Mouse (Mus musculus): ENCODE results near the gene Ebp. TPM values are rescaled to one million over a fixed set of nuclear protein-coding genes. Genes with fewer than 3 reads are reported as not detected.

The Ebp gene
- polyA plus RNA-seq, 1 experiment, result 116 TPM

GRCm38 (mm10) chrX:8179646-8180045 is 13.7 kb downstream of the Ebp start:
- TF ChIP-seq E2F4 (IDR thresholded peaks at IDR 0.05; ENCODE audit: insufficient read depth) (no peak), USF1 (IDR thresholded peaks at IDR 0.05; ENCODE audit: low read depth) (no peak), MAX (IDR thresholded peaks at IDR 0.05; ENCODE audit: low read depth) (no peak), REST (IDR thresholded peaks at IDR 0.05; ENCODE audit: insufficient read depth, insufficient read length) (no peak), POLR2A (IDR thresholded peaks at IDR 0.05; ENCODE audit: insufficient read length, low read depth) (no peak), POLR2AphosphoS2 (IDR thresholded peaks at IDR 0.05; ENCODE audit: insufficient read length, low read depth) (no peak), TCF3 (IDR thresholded peaks at IDR 0.05; ENCODE audit: insufficient read length, low read depth) (no peak), CEBPB (IDR thresholded peaks at IDR 0.05; ENCODE audit: insufficient read depth, poor library complexity, severe bottlenecking) (no peak)
- Histone ChIP-seq H3K79me2 (ENCODE audit: control insufficient read depth, insufficient read depth) (peaks cover 6% of the 10 kb centered on the region), H3ac (ENCODE audit: control insufficient read depth, insufficient read length) (no peak overlapping the region), H3K4me3 (no peak overlapping the region), H3K36me3 (ENCODE audit: control insufficient read depth, insufficient read depth) (no peaks in the 10 kb centered on the region), H3K27me3 (ENCODE audit: control insufficient read depth, insufficient read depth, insufficient read length) (no peaks in the 10 kb centered on the region), H3K4me2 (ENCODE audit: low read depth) (no peak overlapping the region)

- TF ChIP-seq E2F4 (IDR thresholded peaks at IDR 0.05; ENCODE audit: insufficient read depth) (no peak), SRF (IDR thresholded peaks at IDR 0.05; ENCODE audit: control insufficient read depth, insufficient read length, low read depth) (no peak), MAX (IDR thresholded peaks at IDR 0.05; ENCODE audit: low read depth) (no peak), MYOD1 (IDR thresholded peaks at IDR 0.05; ENCODE audit: control insufficient read depth in 1 of 3, insufficient read length in 2 of 3, low read depth in 2 of 3) (no peak), MYOG (IDR thresholded peaks at IDR 0.05; ENCODE audit: control insufficient read depth in 1 of 3, insufficient read depth in 1 of 3, insufficient read length in 2 of 3, low read depth in 2 of 3) (no peak), TCF3 (IDR thresholded peaks at IDR 0.05; ENCODE audit: insufficient read length, low read depth) (no peak), POLR2A (IDR thresholded peaks at IDR 0.05; ENCODE audit: insufficient read length, low read depth) (no peak)
- Histone ChIP-seq H3K79me2 (ENCODE audit: control insufficient read depth, insufficient read depth) (peaks cover 6% of the 10 kb centered on the region), H3K36me3 (ENCODE audit: control insufficient read depth, insufficient read depth) (no peaks in the 10 kb centered on the region), H3K4me3 (no peak overlapping the region), H3K27me3 (ENCODE audit: control insufficient read depth, insufficient read depth, insufficient read length) (no peaks in the 10 kb centered on the region), H3ac (ENCODE audit: control insufficient read depth, insufficient read length) (no peak overlapping the region), H3K4me2 (ENCODE audit: low read depth) (no peak overlapping the region)
Measured at GRCm38 (mm10) chrX:8178871-8179270, 14.4 kb downstream of the Ebp start.

- H3K27me3 ChIP-seq (ENCODE audit: control insufficient read depth, insufficient read depth, insufficient read length), result no peaks in the 10 kb centered on the region
- H3K4me3 ChIP-seq, result peak within 1 kb of the TSS; percentile 48
- H3K36me3 ChIP-seq (ENCODE audit: control insufficient read depth, insufficient read depth), result no peaks in the 10 kb centered on the region
- H3ac ChIP-seq (ENCODE audit: control insufficient read depth, insufficient read length), result peak within 1 kb of the TSS; percentile 27
- H3K79me2 ChIP-seq (ENCODE audit: control insufficient read depth, insufficient read depth), result peaks cover 6% of the 10 kb centered on the region
- peak in 1 of 3 experiments; percentile 20 for TF ChIP-seq MYOD1 (IDR thresholded peaks at IDR 0.05; ENCODE audit: control insufficient read depth in 1 of 3, insufficient read length in 2 of 3, low read depth in 2 of 3)
- no peak for TF ChIP-seq TCF3 (IDR thresholded peaks at IDR 0.05; ENCODE audit: insufficient read length, low read depth)
- TF ChIP-seq USF1 (IDR thresholded peaks at IDR 0.05; ENCODE audit: low read depth), result peak; percentile 49
- no peak for TF ChIP-seq SRF (IDR thresholded peaks at IDR 0.05; ENCODE audit: control insufficient read depth, insufficient read length, low read depth)
- TF ChIP-seq MYOG (IDR thresholded peaks at IDR 0.05; ENCODE audit: control insufficient read depth in 1 of 3, insufficient read depth in 1 of 3, insufficient read length in 2 of 3, low read depth in 2 of 3), result no peak
- no peak for TF ChIP-seq E2F4 (IDR thresholded peaks at IDR 0.05; ENCODE audit: insufficient read depth)
- TF ChIP-seq POLR2A (IDR thresholded peaks at IDR 0.05; ENCODE audit: insufficient read length, low read depth), result peak; percentile 56
- peak; percentile 81 for TF ChIP-seq MAX (IDR thresholded peaks at IDR 0.05; ENCODE audit: low read depth)
- no peak for TF ChIP-seq POLR2AphosphoS2 (IDR thresholded peaks at IDR 0.05; ENCODE audit: insufficient read length, low read depth)
- no peak for TF ChIP-seq TCF12 (IDR thresholded peaks at IDR 0.05; ENCODE audit: insufficient read depth, poor library complexity, severe bottlenecking)
- no peak for TF ChIP-seq REST (IDR thresholded peaks at IDR 0.05; ENCODE audit: insufficient read depth, insufficient read length)
- TF ChIP-seq CEBPB (IDR thresholded peaks at IDR 0.05; ENCODE audit: insufficient read depth, poor library complexity, severe bottlenecking), result no peak
- peak within 1 kb of the TSS; percentile 70 for H3K4me2 ChIP-seq (ENCODE audit: low read depth)
Measured at GRCm38 (mm10) chrX:8175504-8176385, 17.6 kb downstream of the Ebp start, which contains the start of gene Tbc1d25. Gene Tbc1d25 (minus strand): TSS chrX:8176181.

GRCm38 (mm10) chrX:8175169-8175503 is 18.2 kb downstream of the Ebp start:
- H3K27me3 ChIP-seq (ENCODE audit: control insufficient read depth, insufficient read depth, insufficient read length), result no peaks in the 10 kb centered on the region
- H3ac ChIP-seq (ENCODE audit: control insufficient read depth, insufficient read length), result peak overlapping the region; percentile 27
- H3K36me3 ChIP-seq (ENCODE audit: control insufficient read depth, insufficient read depth), result no peaks in the 10 kb centered on the region
- peak overlapping the region; percentile 70 for H3K4me2 ChIP-seq (ENCODE audit: low read depth)
- H3K4me3 ChIP-seq, result peak overlapping the region; percentile 48
- H3K79me2 ChIP-seq (ENCODE audit: control insufficient read depth, insufficient read depth), result peaks cover 6% of the 10 kb centered on the region
- no peak for TF ChIP-seq TCF12 (IDR thresholded peaks at IDR 0.05; ENCODE audit: insufficient read depth, poor library complexity, severe bottlenecking)
